Mouse (Mus musculus) lung, embryonic 16.5 days (tissue): ENCODE measurements at regions not wholly inside any gene's neighbourhood (a gene's known extent, or its start where the extent isn't known, plus 50 kb on each side); places are given as distances from the start of the nearest gene placed in this dataset.

ENCODE experiments used
- ATAC-seq: fragments of 200-750 bp; cut with Nextera tagmentation; 2 replicates; pipeline ENCODE4 v1.8.0; 2017; ENCODE audit warnings: low read depth, mild to moderate bottlenecking, moderate library complexity
- H3K27ac ChIP-seq: fragments of 300-500 bp; sonication (generic); 2 replicates; pipeline ENCODE4 v1.5.1; 2014; ENCODE audit warnings: mild to moderate bottlenecking, control low read depth, low read length
- H3K27me3 ChIP-seq: fragments of 300-500 bp; sonication (generic); 2 replicates; pipeline ENCODE4 v1.6.1; 2014; ENCODE audit warnings: low read depth, low read length, mixed read lengths; ENCODE audit not compliant: control insufficient read depth, insufficient read depth
- H3K36me3 ChIP-seq: fragments of 300-500 bp; sonication (generic); 2 replicates; pipeline ENCODE4 v1.6.1; 2014; ENCODE audit warnings: low read length; ENCODE audit not compliant: control insufficient read depth, insufficient read depth
- H3K4me1 ChIP-seq: fragments of 300-500 bp; sonication (generic); replicated peaks from 2 replicates; pipeline ENCODE4 v1.6.1; 2014; ENCODE audit warnings: low read length, mixed read lengths; ENCODE audit not compliant: control insufficient read depth, insufficient read depth
- H3K4me2 ChIP-seq: fragments of 300-500 bp; sonication (generic); 2 replicates; pipeline ENCODE4 v1.6.1; 2014; ENCODE audit warnings: low read depth, low read length, control low read depth
- H3K4me3 ChIP-seq: fragments of 300-500 bp; sonication (generic); 2 replicates; pipeline ENCODE4 v1.5.1; 2014; ENCODE audit warnings: mild to moderate bottlenecking, low read length, control low read depth
- H3K9ac ChIP-seq: fragments of 300-500 bp; sonication (generic); 2 replicates; pipeline ENCODE4 v1.6.1; 2014; ENCODE audit warnings: low read length, control low read depth
- H3K9me3 ChIP-seq: fragments of 300-500 bp; sonication (generic); 2 replicates; pipeline ENCODE4 v1.6.1; 2016; ENCODE audit warnings: low read length; ENCODE audit not compliant: control insufficient read depth
- WGBS: fragments of 180-500 bp; shearing (Covaris S2); extraction: QIAGEN DNeasy Blood & Tissue Kit; methylation state at CpG from one replicate; pipeline ENCODE4 v1.1.7; 2014; 5-methylcytosine and 5-hydroxymethylcytosine counted together

- 36% methylated on average over 5 of the region's 5 CpGs for WGBS
- H3K4me2 ChIP-seq, result no peak overlapping the region
- H3K9ac ChIP-seq, result no peak overlapping the region
- no peaks in the 10 kb centered on the region for H3K27me3 ChIP-seq
- H3K4me1 ChIP-seq, result peaks cover 21% of the 10 kb centered on the region
- ATAC-seq, result peak; percentile 73
- no peaks in the 10 kb centered on the region for H3K9me3 ChIP-seq
- H3K27ac ChIP-seq, result no peak overlapping the region
- H3K36me3 ChIP-seq, result no peaks in the 10 kb centered on the region
- no peak overlapping the region for H3K4me3 ChIP-seq
Observed at GRCm38 (mm10) chr11:19737331-19737730, 186.8 kb upstream of the Spred2 start.

- WGBS, result 53% methylated on average over 5 of the region's 5 CpGs
- H3K9ac ChIP-seq, result no peak overlapping the region
- ATAC-seq, result no peak
- no peak overlapping the region for H3K27ac ChIP-seq
- no peaks in the 10 kb centered on the region for H3K9me3 ChIP-seq
- peaks cover 21% of the 10 kb centered on the region for H3K4me1 ChIP-seq
- H3K4me3 ChIP-seq, result no peak overlapping the region
- no peak overlapping the region for H3K4me2 ChIP-seq
- H3K36me3 ChIP-seq, result no peaks in the 10 kb centered on the region
- H3K27me3 ChIP-seq, result no peaks in the 10 kb centered on the region
Observed at GRCm38 (mm10) chr11:19737807-19738206, 186.4 kb upstream of the Spred2 start.

GRCm38 (mm10) chr11:19739527-19740151, 184.5 kb upstream of the Spred2 start:
- ATAC-seq, result peak; percentile 50
- peak overlapping the region; percentile 57 for H3K27ac ChIP-seq
- 28% methylated on average over 9 of the region's 9 CpGs for WGBS

GRCm38 (mm10) chr11:19740562-19740961, 183.6 kb upstream of the Spred2 start:
- Histone ChIP-seq H3K4me3 (no peak overlapping the region), H3K27ac (no peak overlapping the region), H3K9me3 (no peaks in the 10 kb centered on the region), H3K4me1 (peaks cover 21% of the 10 kb centered on the region), H3K4me2 (no peak overlapping the region), H3K27me3 (no peaks in the 10 kb centered on the region), H3K9ac (no peak overlapping the region), H3K36me3 (no peaks in the 10 kb centered on the region)
- ATAC-seq, result no peak
- WGBS, result 81% methylated on average over 3 of the region's 3 CpGs

More at GRCm38 (mm10) chr11:19739527-19740151, 184.5 kb upstream of the Spred2 start:
- Histone ChIP-seq H3K9me3 (no peaks in the 10 kb centered on the region), H3K27me3 (no peaks in the 10 kb centered on the region), H3K4me2 (no peak overlapping the region), H3K4me1 (peaks cover 21% of the 10 kb centered on the region), H3K4me3 (no peak overlapping the region), H3K36me3 (no peaks in the 10 kb centered on the region), H3K9ac (no peak overlapping the region)

- no peak overlapping the region for H3K4me2 ChIP-seq
- H3K36me3 ChIP-seq, result no peaks in the 10 kb centered on the region
- WGBS, result 35% methylated on average over 11 of the region's 11 CpGs
- no peaks in the 10 kb centered on the region for H3K27me3 ChIP-seq
- H3K9me3 ChIP-seq, result no peaks in the 10 kb centered on the region
- no peak overlapping the region for H3K9ac ChIP-seq
- H3K4me1 ChIP-seq, result peaks cover 14% of the 10 kb centered on the region
- H3K27ac ChIP-seq, result peak overlapping the region; percentile 46
- H3K4me3 ChIP-seq, result no peak overlapping the region
- peak; percentile 52 for ATAC-seq
Observed at GRCm38 (mm10) chr11:19747097-19747972, 176.8 kb upstream of the Spred2 start.

- peaks cover under 1% of the 10 kb centered on the region for H3K9me3 ChIP-seq
- H3K36me3 ChIP-seq, result no peaks in the 10 kb centered on the region
- H3K4me1 ChIP-seq, result peaks cover 14% of the 10 kb centered on the region
- peak; percentile 78; the same call in 1 of the 2 replicates for ATAC-seq
- no peak overlapping the region for H3K4me2 ChIP-seq
- H3K9ac ChIP-seq, result no peak overlapping the region
- H3K27me3 ChIP-seq, result no peaks in the 10 kb centered on the region
- WGBS, result 29% methylated on average over 14 of the region's 14 CpGs
- no peak overlapping the region for H3K4me3 ChIP-seq
- peak overlapping the region; percentile 46 for H3K27ac ChIP-seq
Observed at GRCm38 (mm10) chr11:19747973-19748559, 176.1 kb upstream of the Spred2 start.

GRCm38 (mm10) chr11:19758892-19759291, 165.3 kb upstream of the Spred2 start:
- Histone ChIP-seq H3K4me3 (no peak overlapping the region), H3K9ac (no peak overlapping the region), H3K27me3 (no peaks in the 10 kb centered on the region), H3K36me3 (no peaks in the 10 kb centered on the region), H3K9me3 (no peaks in the 10 kb centered on the region), H3K4me1 (0 out of 2 replicates have a peak, but pooled peaks cover 2% of the 10 kb centered on the region), H3K4me2 (no peak overlapping the region), H3K27ac (no peak overlapping the region)
- no peak for ATAC-seq
- 75% methylated on average over 4 of the region's 4 CpGs for WGBS

- 8% methylated on average over 16 of the region's 16 CpGs for WGBS
- H3K9me3 ChIP-seq, result no peaks in the 10 kb centered on the region
- H3K4me2 ChIP-seq, result peak overlapping the region; percentile 55
- ATAC-seq, result 0 out of 2 replicates have a peak, but pooled peaks have one; percentile 38
- H3K36me3 ChIP-seq, result no peaks in the 10 kb centered on the region
- peak overlapping the region; percentile 41 for H3K4me3 ChIP-seq
- H3K9ac ChIP-seq, result peak overlapping the region; percentile 30
- no peaks in the 10 kb centered on the region for H3K27me3 ChIP-seq
- H3K4me1 ChIP-seq, result 0 out of 2 replicates have a peak, but pooled peaks cover 2% of the 10 kb centered on the region
- peak overlapping the region; percentile 3; the same call in 1 of the 2 replicates for H3K27ac ChIP-seq
Observed at GRCm38 (mm10) chr11:19760861-19761693, 163.1 kb upstream of the Spred2 start.
